Mouse (Mus musculus): Measurements from ENCODE around the gene Tent2.
"Not testable (repeated sequence)": the region's sequence is repeated elsewhere in the genome, so short reads cannot be mapped to it uniquely, and the experiment has no call there.

Tent2 gene

DNA sequence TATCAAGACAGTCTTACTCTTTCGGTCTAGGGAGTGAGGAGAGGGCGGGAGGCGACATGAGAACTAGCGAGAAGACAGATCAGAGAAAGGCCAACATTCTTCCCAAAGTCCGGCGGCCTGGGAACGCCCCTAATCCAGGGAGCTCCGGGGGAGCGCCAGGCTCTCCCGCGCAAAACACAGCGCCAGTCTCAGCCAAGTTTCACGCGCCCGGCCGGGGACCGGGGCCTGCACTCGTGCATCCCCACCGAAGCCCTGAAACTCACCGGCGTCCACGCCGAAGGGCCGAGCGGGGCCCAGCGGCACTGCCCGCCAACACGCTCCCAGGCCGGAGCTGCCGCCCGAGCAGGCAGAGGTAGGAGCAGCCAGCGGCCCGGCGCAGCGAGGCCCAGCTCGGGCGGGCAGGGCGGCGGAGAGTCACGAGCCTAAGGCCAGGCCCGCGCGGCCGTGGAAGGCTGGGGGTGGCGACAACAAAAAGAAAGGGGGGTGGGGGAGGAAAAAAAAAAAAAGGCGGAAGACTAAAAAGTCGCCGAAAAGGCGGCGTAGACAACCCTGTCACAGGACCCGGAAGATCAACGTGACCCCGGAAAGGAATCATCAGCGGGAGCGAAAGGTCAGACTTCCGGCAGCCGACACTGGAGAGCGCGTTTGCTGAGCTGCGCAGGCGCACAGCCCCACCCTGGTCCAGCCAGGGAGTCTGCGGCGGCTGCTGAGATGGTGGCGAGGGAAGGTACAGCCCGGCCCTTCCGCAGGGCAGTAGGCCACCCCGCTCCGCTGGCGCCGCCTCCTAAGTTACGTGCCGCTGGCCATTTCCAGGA lies at the start of gene Tent2:
TSS of gene Tent2 (minus strand) at position 555 of the 815 bp plus-strand sequence.
- DNase-seq (ENCODE audit: low spot score): peak; percentile 97

DNA sequence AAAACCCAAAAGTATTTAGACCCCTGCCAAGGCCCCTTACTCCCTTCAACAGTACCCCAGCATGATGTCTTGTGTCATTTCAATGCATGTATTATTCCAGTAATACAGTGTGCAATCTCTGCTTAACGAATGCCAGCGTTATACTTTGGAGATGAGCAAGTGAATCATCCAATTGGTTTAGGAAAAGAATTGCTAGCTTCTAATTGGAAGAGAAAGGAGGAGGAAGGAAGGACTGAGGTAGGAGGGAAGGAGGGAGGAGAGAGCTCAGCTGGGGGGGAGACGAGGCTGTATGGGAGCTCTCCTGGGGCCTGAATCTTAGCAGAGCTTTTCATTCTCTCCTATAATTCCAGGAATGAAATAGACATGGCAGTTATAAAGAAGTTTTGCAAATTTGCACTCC lies 49.0 kb upstream of the Tent2 start:
- DNase-seq (ENCODE audit: low spot score): no peak

DNA sequence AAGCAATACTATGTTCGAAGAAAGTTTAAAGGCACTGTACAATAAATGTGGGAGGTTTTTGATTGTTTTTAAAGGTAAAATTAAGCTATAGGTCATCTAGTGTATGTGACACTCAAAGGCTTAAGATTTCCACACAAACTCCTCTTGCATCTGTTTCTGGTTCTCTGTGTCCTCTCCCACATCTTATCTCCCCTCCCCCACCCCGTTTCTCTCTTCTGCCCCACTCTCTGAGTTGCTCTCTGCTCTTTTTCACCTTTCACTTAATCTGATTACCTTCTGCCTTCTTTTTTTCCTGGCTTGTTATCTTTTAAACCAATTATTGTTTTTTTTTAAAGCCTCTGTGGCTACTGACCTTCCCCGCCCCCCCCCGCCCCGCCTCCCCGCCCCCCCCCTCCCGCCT lies 47.4 kb upstream of the Tent2 start:
- no peak for DNase-seq (ENCODE audit: low spot score)

DNA sequence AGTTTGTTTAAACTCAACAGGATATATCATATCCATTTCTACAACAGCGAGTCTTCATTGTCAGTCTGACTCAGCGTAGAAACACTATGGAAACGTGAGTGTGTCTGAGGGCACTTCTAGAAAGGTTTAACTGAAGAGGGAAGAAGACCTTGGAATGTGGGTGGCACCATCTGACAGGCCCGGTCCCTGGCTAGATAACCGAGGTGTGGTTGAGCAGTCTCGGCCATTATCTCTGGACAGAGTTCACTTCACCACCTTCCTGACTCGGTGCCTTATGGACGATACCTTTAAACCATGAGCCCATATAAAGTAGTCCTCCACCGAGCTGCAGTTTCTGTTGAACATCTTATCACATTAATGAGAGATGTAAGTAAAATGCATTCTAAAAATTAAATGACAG lies 46.9 kb upstream of the Tent2 start:
- DNase-seq (ENCODE audit: low spot score): no peak

DNA sequence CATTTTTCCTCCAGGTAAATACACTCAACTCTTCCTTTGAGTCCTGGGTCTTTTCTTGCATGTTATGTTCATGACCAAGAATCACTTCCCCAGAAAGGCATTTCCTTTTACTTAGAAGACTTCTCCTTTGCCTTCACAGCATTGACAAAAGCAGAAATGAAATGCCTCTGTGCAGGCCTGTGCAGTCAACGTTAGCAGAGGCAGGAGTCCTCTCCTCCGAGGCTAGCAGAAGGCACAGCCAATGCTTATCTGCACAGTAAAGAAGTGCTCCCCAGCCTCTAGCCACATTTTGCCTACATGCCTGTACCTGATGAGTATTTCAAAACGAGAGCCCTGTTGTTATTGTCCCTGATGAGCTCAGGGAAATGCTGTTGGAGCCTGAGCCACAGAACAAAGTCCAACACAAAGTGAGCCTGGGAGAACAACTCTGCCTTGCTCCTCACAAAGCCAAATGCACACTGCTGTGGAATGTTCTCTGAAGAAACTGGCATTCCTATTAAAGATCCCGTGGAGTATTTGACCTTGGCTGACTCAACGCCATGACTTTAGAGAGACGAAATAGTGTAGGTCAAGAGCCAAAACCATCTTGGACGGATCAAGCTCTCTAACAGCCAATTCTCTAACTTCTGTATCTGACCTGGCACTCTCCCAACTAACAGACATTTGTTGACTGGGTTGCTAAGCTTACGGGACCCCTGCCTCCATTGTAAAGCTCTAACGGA lies 45.7 kb upstream of the Tent2 start:
- peak; percentile 7 for DNase-seq (ENCODE audit: low spot score)

DNA sequence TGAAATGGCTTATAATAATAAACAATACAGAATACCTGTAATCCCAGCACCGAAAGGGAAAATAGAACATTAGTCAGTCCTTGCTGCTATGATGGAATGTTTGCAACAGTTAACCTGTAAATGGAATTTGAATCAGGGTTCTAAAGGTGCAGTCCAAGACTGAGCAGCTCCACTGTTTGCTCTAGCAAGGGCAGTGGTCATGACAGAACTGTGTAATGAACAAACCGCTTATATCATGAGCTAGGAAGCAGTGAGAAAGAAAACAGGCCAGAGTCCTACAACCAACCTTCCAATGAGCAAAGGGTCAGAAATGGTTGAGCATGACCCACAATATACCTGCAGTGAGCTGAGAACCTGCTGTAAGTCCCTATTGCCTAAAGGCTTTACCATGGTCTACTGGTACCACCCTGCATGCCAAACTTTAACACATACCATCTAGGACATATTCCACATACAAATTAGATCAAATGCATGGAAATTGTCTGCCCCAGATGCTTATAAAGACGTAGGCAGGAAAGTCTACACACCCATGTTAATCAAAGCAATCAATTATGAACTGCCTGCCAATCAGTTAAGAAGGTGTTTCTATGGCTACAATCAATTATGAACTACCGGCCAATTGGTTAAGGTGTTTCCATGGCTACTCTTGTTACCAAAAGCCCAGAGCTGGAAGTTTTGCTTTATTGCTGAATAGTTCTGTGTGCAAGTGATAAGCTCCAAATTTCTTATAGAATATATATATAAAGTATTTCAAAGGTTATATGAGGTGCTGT lies 42.3 kb upstream of the Tent2 start:
- DNase-seq (ENCODE audit: low spot score): no peak

DNA sequence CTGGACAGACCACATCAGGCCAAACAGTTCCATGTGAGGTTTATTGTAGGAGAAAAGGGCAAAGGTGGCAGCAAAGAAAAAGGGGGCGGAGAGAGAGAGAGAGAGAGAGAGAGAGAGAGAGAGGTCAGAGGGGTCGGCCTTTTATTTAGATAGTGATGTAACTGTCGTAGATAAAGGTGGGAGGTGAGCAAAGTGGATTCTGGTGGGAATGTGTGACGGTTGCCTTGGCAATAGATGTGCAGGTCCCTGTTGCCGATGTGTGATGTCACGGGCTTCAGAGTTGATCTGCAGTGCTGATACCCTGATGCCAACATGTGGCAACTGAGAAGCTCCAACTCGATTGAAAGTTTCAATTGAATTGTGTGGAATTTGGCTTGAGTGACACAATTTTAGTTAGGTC lies 40.1 kb upstream of the Tent2 start:
- DNase-seq (ENCODE audit: low spot score): no peak

DNA sequence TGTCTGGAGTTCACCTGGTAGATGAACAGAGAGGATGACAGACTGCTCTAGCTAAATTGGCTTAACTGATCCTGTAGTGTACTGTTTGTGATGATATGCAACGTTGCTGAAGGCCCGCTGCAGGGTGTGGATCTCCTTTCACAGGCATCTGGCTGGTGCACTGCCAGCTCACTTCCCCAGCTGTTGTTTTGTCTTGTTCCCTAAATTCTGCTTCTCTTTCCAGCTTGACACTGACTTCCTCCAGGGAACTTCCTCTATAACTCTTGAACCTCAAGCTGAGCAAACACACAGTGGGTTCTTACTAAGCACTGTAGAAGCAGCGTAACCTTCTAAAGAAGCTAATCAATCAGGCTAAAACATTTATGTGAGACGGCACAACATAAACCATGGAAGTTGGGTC lies 38.8 kb upstream of the Tent2 start:
- DNase-seq (ENCODE audit: low spot score): peak; percentile 31

DNA sequence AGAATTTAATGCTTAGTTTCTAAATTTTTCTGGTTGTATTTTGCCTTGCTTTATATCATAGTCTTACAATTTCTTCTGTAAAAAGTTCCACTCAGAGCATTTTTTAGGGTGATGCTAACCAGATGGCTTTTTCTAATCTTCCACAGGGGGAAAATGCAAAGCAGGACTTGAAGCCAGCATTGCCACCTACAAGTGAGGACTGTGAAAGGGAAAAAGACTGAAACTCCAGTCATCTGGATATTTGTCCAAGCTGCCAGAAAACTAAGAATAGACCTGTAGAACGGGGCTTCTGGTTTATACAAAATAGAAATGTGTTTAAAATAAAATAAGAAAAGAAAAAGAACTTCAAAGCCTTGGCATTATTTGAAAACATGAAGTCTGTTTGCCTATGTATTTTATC lies 19.6 kb upstream of the Tent2 start:
- DNase-seq (ENCODE audit: low spot score): no peak

DNA sequence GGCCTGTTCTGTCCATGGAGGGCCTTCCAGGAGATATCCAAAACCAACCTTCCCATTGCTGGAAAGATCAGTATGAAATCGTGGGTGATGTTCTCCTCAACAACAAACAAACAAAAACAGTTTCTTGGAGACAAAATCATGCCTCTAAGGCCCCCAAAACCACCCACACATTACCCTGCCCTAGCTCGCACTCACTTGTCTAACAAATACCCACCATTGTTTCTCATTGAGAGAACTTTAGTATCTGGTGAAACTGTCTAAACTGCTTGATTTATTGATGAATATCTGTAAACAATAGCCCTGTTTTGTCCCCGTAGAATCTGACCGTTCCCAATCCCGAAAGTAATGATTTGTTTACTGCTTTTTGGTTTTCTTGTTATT lies 451 bp upstream of the Tent2 start:
- DNase-seq (ENCODE audit: low spot score): no peak

DNA sequence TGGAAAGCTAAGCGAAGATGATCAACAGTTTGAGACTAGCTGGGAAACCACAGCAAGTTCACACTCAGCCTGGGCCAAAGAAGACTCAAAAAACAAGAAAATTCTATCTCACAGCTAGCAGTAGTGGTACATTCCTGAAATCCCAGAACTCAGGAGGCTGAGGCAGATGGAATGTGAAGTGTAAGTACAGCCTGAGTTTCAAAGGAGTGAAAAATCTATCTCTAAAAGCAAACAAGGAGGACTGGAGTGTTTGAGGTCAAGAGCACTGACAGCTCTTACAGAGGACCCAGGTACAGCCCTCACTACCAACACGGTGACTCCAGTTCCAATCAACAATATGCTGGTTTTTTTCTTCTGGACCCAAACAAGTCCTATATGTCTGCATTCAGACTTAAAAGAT lies 2.8 kb downstream of the Tent2 start:
- peak; percentile 23 for DNase-seq (ENCODE audit: low spot score)

DNA sequence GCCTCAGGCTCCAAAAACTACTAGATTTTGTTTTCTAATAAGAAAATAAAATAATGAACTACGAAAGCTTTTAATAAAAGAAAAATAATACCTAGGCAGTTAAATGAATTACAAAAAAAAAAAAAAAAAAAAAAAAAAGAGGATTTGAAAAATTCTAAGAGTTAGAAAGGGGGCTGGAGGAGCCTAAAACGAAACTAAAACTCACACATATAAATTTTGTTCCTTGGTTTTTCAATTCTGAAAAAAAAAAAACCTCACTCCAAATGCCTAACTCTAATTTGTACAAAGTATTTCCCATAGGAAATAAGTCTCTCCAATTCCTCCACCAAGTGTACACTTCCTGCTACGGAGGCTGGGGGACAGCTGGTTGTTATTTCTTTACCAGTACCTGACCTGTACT lies 3.4 kb downstream of the Tent2 start:
- DNase-seq (ENCODE audit: low spot score): no peak

DNA sequence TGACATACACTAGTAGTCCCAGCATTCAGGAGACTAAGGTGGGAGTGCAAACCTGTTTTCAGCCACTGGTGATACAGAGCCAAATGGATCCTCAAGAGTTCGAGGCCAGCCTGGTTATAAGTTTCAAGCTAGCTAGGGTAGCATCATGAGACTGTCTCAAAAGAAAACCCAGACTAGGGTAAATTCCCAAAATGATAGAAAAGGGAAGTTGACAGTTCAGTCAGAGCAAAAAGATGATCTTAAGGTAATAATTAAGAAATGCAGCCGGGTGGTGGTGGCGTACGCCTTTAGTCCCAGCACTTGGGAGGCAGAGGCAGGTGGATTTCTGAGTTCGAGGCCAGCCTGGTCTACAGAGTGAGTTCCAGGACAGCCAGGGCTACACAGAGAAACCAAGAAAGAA lies 4.4 kb downstream of the Tent2 start:
- not testable (repeated sequence) for DNase-seq (ENCODE audit: low spot score)

DNA sequence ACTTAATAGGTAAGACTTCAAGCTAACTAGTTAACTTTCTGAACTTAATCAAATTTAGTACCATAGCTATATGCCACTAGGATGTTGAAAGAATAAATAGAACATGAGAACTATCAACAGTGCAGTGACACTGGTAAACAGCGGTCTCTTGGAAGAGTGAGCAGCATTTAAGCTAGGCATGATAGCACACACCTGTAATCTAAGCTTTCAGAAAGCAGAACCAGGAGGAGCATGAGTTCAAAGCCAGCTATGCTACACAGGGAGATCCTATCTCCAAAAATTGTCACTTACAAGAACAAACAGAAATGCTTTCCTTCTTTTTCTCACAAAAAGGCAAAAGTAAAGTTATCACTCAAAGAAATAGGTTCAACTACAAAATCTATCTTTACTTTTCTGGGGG lies 11.8 kb downstream of the Tent2 start:
- no peak for DNase-seq (ENCODE audit: low spot score)

DNA sequence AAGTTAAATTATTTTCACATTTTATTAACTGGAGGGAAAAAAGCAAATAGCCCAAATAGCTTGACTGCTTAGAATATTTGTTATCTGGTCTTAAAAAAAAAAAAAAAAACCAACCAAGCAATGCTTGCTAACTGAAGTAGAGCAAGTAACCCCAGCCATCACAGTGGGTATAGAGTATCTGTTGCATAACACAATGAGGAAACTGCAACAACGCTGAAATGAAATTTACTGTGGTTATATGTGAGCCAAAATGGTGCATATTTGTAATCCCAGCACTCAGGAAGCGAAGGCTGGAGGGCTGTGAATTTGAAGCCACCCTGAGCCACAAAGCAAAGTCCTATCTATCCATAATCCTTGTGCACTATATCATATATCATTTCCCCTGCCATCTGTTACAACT lies 12.7 kb downstream of the Tent2 start:
- DNase-seq (ENCODE audit: low spot score): no peak

DNA sequence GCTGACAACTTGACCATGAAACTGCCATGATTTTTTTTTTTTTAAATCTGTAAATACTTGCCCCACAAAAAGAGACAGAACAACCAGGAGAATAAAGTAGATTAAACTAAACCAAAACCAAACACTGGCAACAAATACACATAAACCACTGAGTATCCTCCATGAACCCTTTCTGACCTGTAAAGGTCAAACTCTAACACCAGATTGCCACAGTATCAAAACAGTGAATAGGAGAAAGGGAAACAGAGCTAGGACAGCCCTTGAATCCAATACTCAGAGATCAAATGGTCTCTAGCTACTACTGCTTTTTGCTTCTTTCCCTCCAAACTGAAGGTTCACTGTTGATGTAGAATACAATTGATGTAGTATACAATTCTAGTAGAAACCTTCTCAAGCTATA lies 14.6 kb downstream of the Tent2 start:
- DNase-seq (ENCODE audit: low spot score): no peak

DNA sequence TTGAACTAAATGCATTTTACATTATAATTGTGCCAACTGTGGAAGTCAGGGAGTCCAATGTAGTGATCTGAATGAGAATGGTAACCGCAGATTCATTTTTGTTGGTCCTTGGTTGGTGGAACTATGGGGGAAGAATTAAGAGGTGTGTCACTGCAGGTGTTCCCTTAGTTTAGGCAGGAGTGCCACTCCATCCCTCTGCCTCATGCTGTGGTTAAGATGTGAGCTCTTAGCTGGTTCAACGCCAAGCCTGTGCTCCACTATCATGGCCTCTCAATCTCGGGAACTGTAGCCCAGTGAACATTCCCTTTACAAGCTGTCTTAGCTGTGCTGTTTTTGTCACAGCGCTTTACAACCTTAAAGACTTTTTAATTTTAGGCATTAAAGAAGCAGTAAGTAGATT lies 28.9 kb downstream of the Tent2 start:
- DNase-seq (ENCODE audit: low spot score): no peak

DNA sequence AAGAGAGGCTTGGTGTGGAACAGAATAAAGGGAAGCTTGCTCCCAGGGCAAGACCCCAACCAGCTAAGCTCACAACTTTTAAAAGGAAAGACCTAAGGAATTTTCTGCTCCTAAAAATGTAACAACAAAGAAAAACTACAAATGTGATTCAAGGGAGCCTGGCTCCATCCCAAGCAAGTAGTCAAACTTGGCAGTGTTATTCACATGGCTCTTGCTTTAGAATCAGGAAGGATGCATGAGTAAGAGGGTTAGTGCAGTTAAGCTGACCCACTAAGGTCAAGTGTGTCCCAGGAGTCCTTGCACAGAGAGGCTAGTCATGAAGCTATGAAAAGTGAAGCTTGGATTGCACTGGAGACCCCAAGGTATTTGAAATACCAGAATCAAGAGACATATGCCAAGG lies 29.7 kb downstream of the Tent2 start:
- DNase-seq (ENCODE audit: low spot score): no peak

DNA sequence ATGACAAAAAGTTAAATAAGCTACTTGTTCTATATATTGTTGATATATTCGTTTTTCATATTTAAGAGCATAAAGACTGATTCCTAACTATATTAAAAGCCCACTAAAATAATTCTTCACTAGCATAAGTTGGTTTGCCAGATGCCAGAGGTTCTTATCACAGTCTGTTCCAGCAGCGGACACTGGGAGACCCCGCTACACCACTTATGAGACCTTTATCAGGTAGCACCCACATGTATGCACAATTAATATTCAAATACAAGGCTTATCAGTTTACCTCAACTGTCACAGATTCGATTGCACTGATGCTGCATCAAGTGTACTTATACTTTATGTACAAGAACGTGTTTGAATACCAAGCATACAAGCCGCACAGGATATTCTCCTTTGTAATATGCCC lies 33.9 kb downstream of the Tent2 start:
- no peak for DNase-seq (ENCODE audit: low spot score)

DNA sequence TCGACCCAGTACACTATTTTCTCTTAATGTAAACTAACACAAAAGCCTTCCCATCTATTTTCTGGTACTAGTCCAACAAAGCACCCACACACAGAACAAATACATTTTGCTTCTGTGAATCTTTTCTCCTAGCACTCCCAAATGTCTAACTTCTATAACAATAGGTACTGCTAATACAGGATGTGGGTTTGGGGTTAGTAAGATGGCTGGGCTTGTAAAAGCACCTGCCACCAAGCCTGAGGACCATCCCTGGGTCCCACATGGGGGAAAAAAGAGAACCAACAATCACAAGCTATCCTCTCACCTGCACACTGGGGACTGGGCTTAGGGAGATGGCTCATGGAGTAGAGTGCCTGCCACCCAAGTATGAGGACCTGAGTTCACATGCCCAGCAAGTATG lies 38.9 kb downstream of the Tent2 start:
- DNase-seq (ENCODE audit: low spot score): no peak

DNA sequence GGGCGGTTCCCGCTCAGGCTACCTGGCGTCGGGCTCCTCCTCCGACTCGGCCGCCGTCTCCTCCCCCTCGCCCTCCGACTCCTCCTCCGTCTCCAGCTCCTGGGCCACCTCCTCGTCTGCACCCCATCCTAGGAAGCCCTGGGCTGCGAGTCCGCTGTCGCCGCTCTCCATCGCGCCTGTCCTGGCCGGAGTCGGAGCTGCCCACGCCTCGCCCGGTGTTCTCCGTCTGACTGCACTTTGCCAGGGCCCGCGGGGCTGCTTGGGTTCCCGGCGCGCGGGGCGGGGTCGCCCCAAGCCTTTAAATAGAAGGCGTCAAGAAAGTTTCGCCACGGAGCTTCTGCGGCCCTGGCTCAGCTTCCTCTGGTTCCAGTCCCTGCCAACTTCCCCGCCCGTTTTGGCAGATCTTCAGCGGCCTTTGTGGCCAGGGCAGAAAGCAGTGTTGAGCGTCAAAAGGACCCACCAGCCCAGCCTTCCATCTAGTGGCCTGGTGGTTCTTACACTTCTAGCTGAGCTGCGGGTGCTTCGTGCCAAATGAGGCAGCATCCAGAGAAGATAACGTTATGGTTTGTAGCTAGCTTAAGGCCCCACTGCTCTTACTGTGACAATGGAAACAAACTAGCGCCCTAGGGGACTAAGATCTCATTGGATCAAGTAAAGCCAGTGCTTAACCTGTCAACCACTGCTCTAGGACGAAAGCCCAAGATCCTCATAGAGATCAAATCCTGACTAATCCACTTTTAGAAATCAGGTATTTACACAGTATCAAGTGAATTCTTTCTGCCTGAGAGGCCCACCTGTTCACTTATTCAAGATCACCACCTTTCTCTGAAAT lies 47.6 kb downstream of the Tent2 start, which contains the start of gene Cmya5:
TSS of gene Cmya5 (minus strand) at position 389 of the 832 bp plus-strand sequence.
- peak; percentile 88 for DNase-seq (ENCODE audit: low spot score)

DNA sequence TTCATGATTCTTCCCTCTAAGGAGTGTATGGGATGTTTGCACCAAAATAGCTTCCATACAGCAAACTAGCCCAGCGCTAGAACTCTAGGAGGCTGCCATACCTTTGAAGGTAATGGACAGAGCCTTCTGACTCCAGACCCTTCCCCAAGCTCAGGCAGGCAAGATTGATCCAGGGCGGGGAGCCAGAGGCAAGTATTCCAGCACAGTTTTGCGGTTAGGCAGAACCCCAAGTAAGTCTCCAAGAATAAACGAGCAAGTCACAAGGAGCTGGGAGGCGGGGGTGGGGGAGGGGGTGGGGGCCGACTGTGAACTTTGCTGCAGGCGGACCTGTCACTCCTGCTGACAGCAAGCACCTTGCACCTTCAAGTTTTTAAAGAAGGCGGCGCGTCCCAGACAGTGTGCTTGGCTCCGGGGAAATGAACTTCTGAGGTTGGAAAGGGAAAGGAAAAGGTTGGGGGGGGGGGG lies 48.3 kb downstream of the Tent2 start:
- no peak for DNase-seq (ENCODE audit: low spot score)
